Mouse (Mus musculus): ENCODE data around the gene Ccnd3.
A peak's percentile ranks its signal among the peaks of the same experiment; 100 is the strongest.
"Not testable (repeated sequence)": the region's sequence is repeated elsewhere in the genome, so short reads cannot be mapped to it uniquely, and the experiment has no call there.

The Ccnd3 gene

DNA sequence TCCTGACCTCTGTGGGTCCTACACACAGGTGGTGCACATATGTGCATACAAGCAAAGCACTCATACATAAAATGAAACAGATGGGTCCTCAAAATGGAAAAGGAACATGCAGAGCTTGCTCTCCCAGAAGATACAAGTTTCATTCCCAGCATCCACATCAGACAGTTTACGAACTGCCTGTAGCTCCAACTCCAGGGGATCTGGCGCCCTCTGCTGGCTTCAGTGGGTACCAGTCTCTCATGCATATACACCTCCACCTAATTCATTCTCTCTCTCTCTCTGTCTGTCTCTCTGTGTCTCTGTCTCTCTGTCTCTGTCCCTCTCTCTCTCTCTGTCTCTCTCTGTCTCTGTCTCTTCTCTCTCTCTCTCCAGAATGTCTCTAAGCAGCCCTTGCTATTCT lies 22.4 kb upstream of the Ccnd3 start:
- no peak for DNase-seq (ENCODE audit: low spot score in 2 of 2)

DNA sequence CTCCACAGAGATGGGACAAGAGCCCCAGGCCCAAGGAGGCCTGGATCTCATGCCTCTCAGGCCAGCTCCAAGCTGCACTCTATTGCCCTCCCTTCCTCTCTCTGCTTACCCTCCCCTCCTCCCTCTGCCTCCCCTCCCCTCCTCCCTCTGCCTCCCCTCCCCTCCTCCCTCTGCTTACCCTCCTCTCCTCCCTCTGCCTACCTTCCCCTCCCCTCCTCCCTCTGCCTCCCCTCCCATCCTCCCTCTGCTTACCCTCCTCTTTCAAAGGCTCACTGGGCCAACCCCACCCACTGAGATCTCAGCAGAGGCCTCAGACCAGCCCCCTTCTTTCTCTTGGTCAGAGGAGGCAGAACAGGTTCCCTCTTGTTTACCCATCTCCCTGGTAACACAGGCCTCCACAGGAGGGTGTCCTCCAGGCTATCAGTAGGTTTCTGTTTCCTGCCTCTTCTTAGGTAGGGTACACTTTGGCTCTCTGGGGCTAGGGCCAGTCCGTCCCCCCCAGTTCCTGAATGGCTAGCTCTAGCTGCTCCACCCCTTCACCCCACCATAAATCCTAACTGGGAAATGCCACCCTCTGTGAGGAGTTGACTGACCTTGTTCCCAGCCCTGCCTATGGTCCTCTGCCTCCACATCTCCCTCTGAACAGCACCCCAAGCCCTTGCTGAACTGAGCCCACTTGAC lies 20.5 kb upstream of the Ccnd3 start:
- no peak for DNase-seq (ENCODE audit: low spot score in 2 of 2)

- DNase-seq (ENCODE audit: low spot score in 2 of 2), result no peak
Observed at GRCm38 (mm10) chr17:47484993-47485392, 19.9 kb upstream of the Ccnd3 start.

DNA sequence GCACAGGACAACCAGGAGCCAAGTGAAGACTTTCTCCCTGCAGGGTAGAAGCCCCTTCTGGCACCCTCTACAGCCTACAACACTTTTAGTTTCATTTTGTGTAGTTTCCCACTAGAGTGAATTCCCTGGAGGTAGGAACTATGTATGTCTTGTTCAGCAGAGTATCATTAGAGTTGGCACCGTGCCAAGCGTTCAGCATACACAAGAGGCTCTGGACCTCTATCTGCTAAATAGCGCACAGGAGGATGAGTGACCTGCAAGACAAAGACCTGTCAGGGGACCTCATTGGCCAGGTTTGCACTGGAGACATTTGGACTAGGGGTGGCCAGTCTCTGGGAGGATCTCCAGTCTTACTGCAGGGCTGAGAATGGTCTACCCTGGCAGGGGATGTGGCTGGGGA lies 19.1 kb upstream of the Ccnd3 start:
- DNase-seq (ENCODE audit: low spot score in 2 of 2), result no peak

DNA sequence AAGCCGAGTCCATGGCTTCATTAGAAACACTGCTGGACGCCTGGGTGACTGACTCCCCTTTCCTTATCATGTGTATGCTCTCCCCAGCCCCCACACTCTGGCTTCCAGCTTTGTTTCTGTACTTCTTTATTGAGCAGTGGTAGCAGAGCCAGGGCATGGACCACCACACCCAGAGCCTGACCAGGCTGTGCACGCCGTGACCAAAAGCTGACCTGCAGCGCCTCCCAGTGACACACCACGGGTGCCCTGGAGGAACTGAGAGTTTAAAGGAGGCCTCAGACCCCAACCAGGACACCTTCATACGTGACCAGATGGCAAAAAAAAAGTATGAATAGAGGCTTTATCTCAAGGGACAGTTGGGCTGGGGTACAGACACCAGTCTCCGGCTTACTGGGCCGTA lies 14.1 kb upstream of the Ccnd3 start:
- DNase-seq (ENCODE audit: low spot score in 2 of 2), result no peak

DNA sequence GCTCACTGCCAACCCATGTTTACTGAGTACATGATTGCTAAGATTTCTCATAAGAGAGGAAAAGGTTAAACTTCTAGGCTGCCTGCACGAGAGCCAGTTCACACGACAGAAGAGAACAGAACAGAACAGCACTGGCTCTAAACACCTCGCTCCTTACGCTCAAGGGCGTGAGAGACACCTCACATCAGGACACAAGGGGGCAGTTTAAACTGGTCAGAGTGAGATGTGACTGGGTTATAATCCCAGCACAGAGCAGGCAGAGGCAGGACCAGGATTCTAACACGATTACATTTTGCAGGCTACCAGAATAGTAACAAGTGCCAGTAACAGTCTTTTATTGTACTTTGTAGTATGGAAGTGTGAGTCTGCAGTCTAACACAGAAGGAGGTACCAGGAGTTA lies 12.1 kb upstream of the Ccnd3 start:
- DNase-seq (ENCODE audit: low spot score in 2 of 2), result no peak

- no peak for DNase-seq (ENCODE audit: low spot score in 2 of 2)
Observed at GRCm38 (mm10) chr17:47493653-47494052, 11.2 kb upstream of the Ccnd3 start.

GRCm38 (mm10) chr17:47494132-47494531 lies 10.7 kb upstream of the Ccnd3 start:
- DNase-seq (ENCODE audit: low spot score in 2 of 2), result no peak

DNA sequence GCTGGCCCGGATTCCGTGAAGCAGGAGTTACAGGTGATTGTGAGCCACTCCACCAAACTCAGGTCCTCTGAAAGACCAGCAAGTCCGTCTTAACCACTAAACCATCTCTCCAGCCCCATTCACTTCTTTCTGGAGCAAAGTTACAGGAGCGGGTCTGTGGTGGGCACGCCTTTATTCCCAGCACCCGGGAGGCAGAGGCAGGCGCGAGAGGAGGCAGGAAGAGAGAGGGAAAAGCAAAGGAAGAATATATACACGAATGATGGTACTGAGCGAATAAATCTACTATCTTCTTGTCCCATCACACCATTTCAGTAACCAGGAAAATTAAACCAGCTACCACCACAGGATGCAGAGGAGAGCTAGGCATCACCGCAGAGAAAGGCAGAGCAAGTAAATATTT lies 3.3 kb upstream of the Ccnd3 start:
- DNase-seq (ENCODE audit: low spot score in 2 of 2), result no peak

- DNase-seq (ENCODE audit: low spot score in 2 of 2), result peak; percentile 94 to 96
Observed at GRCm38 (mm10) chr17:47501946-47502706, 2.7 kb upstream of the Ccnd3 start, which contains the start of gene Taf8. TSS of gene Taf8 (minus strand) at chr17:47502292.

DNA sequence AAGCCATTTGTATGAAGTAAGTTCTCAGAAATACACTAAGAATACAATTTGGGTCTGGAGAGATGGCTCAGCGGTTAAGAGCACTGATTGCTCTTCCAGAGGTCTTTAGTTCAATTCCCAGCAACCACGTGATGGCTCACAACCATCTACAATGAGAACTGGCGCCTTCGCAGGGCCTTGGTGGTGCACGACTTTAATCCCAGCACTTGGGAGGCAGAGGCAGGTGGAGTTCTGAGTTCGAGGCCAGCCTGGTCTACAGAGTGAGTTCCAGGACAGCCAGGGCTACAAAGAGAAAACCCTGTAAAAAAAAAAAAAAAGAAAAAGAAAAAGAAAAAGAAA lies 2.2 kb upstream of the Ccnd3 start:
- DNase-seq (ENCODE audit: low spot score in 2 of 2), result not testable (repeated sequence)

DNA sequence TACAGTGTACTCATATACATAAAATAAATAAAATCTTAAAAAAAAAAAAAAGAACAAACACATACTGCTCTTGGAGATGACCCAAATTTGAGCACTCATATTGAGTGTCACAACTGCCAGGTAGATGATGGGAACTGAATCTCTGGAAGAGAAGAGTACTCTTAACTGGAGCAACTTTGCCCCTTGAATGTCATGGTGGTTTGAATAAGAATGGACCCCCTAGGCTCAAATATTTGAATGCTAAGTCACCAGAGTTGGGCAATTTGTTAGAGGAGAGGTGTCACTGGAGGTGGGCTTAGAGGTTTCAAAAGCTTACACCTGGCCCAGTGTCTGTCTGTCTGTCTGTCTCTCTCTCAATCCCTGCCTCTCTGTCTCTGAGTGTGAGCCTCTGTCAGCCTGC lies 1.2 kb upstream of the Ccnd3 start:
- no peak for DNase-seq (ENCODE audit: low spot score in 2 of 2)

DNA sequence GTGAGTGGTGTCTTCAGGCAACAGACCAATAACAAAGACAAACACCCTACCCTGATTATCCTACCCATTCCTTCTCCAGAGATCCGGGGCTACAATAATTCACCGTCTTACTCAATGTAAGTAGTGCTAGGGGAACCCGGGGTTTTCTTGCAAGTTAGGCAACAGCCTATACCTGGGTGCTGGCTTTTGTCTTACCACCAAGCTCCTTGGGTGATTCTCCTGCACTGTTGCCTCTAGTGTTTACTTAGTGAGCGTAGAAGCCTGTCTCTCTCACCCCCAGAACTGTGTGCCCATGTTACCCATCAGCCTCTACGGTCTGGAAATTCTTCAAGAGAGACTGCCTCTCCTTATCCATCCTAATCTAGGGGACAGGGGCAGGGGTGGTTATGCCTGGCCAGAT lies 623 bp upstream of the Ccnd3 start:
- no peak for DNase-seq (ENCODE audit: low spot score in 2 of 2)

DNA sequence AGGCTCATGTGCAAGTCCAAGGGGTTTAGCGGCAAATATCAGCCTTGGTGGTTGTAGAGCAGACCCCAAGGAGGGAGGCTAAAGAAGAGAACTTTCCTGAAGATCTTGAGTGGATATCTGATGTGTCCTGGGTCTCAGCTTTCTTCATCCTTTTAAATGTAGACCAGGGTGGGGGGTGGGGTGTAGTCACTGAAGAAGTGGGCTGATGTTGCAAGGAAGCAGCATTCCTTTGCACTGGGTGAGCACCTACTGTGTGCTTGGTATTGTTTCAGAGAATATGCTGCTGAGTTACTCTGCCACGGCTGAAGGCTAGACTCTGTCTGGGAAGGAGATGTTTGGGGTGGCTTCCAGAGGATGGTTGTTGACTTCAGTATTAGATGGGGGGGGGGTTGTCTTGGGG lies 715 bp downstream of the Ccnd3 start:
- no peak for DNase-seq (ENCODE audit: low spot score in 2 of 2)

- DNase-seq (ENCODE audit: low spot score in 2 of 2), result no peak
Observed at GRCm38 (mm10) chr17:47506042-47506441, 1.2 kb downstream of the Ccnd3 start.

GRCm38 (mm10) chr17:47506697-47507096 lies 1.8 kb downstream of the Ccnd3 start:
- no peak for DNase-seq (ENCODE audit: low spot score in 2 of 2)

DNA sequence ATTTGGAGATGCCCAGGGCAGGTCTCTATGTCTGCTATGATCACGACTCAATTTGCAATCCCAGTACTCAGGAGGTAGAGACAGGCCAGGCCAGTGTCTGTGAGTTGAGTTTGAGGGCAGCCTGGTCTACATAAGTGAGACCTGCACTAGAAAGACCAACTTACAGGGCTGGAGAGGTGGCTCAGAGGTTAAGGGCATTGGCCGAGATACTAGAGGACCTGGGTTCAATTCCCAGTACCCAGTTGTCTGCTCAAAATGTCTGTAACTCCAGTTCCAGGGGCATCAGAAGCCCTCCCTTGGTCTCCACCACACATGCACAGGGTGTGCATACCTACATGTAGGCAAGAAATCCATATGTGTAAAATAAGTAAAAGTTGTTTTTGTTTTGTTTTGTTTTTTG lies 2.7 kb downstream of the Ccnd3 start:
- no peak for DNase-seq (ENCODE audit: low spot score in 2 of 2)

DNA sequence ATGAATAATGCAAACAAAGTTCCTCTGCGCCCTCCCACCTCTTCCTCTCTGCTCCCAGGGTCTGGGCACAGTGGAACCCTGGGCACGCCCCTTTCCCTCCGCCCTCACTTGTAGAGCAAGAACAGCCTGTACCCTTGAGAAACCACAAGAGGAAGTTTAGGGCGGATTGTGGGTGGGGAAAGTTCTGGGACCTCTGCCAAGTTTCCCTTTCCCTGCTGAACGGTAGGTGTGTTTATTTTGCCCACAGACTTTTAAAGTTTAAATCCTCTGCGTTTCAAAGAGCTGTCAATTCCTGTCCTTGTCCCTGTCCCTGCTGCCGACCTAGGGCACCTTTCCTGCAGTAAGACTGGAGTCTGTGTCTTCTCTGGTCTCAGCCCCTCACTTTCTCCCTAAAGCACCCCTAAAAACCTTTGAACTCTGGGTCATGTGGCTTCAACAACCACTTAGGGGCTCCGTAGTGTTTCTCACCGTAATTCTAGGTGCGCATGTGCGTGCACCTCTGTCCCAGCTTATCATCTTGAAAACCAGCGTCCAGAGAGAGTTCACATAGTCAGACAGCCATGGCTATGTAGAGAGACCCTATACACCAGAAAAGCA lies 3.3 kb downstream of the Ccnd3 start:
- peak; percentile 98 for DNase-seq (ENCODE audit: low spot score in 2 of 2)

GRCm38 (mm10) chr17:47509031-47509705 lies 4.3 kb downstream of the Ccnd3 start:
- DNase-seq (ENCODE audit: low spot score in 2 of 2), result no peak

GRCm38 (mm10) chr17:47511111-47512020 lies 6.5 kb downstream of the Ccnd3 start:
- peak; percentile 99 for DNase-seq (ENCODE audit: low spot score in 2 of 2)

DNA sequence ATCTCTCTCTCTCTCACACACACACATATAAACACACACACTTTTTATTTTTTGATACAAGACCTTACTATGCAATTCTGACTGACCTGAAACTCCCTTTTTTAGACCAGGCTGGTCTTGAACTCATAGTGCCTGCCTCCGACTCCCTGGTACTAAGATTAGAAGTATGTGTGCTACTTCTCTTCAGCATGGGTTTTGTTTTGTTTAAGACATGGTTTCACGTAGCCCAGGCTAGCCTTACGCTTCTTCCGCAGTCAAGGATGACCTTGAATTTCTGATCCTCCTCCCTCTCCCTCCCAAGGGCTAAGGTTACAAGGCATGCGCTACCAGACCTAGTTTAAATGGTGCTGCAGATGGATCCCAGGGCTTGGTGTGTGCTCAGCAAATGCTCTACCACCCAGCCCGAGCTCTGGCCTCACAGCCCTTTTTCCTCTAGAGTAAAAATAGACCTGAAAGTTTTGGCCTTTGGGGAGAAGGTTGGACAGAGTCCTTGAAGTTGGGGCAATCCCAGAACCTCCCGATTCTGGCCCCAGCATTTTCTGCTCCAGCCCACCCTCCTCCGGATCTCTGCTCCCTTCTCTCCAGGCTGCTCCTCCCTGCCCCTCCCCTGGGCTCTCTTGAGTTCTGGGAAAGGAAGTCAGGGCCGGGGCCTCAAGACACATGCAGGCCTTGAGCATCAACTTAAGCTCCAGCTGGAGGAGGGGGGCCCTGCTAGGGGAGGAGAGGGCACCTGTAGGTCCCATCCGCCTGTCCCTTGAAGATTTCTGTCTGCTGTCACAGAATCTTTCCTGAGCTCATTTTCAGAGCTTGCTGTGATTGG lies 8.3 kb downstream of the Ccnd3 start:
- peak; percentile 62 to 64 for DNase-seq (ENCODE audit: low spot score in 2 of 2)
